Mouse (Mus musculus) left cerebral cortex, adult 6 months (tissue): ENCODE measurements around the gene Zfp146. TPM values are rescaled to one million over a fixed set of nuclear protein-coding genes. Genes with fewer than 3 reads are reported as not detected.

ENCODE experiments used
- long read RNA-seq, 2 experiments: library from polyadenylated mRNA; unstranded; transcript quantifications; one replicate each; pipeline ENCODE4 v2.0.0; 2019 to 2020
- polyA plus RNA-seq: library from polyadenylated mRNA; unstranded; fragments of <200 nt; fragmentation: Nextera tagmentation; gene quantifications from 2 replicates; pipeline ENCODE4 v1.2.3, GENCODE M21; 2021

The Zfp146 gene
- 3.5 and 6.3 TPM in 2 replicates for polyA plus RNA-seq
- long read RNA-seq, experiment 1, partial matches to known transcripts = 0 of 6 reads
- long read RNA-seq, experiment 1, other reads (novel, unspliced or antisense) = 2 of 6 reads
- long read RNA-seq, experiment 2, partial matches to known transcripts = 0 of 3 reads
- long read RNA-seq, experiment 2, other reads (novel, unspliced or antisense) = 1 of 3 reads

DNA sequence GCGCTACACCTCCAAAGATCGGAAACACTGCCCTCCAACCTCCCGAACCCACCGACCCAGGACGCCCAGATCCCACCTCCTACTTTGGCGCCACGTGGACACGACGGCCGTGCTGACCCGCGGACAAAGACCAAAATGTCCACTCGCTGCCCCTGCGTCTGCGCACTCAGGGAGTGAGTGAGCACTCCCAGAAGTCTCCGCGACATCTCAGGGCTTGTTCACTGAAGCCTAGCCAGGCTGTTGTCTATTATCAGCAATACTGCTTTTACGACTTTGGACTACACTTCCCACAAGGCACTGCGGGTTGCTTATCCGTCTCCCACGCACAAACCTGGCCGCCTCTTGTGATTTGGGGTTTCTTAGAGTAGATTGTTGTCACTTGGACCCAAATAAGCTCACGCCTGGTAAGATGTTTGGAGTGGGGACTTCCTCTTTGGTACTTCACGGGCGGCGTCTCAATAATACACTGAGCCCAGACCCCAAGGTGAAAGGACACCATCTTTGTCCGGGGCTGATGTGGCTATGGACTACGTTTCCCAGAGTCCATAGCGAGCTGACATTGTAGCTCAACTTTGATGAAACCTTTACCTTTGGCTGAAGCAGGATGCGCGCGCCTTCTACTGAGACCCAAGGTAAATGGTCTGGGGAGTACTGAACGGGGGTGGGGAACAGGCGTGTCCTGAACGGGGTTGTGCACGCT, at the start of gene Zfp146:
Gene Zfp146, minus strand, starts transcription at position 168 of the 700 bp plus-strand sequence.

DNA sequence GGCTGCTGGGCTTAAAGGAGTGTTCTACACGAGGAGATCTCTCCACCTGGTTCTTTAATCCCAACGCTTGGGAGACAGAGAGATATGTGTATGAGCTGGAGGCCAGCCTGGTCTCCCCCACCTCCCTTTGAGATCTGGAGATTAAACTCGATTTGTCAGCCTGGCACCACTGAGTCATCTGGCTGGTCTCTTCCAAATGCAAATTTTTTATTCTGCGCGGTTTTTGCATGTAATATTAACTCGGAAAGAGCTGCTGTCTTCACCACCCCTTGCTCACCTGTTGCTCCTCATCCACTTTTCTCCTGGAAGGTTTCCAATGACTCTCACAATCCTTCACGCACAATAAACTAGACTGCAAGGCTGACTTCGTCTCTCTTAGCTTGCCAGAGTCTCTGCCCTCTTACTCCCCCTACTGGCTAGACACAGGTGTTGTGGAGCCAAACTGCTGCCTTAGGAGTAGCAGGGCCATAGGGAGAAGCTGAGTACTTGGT, 29.0 kb upstream of the Zfp146 start, which contains the start of gene Capns1:
Gene Capns1, minus strand, starts transcription at position 331 of the 491 bp plus-strand sequence.

DNA sequence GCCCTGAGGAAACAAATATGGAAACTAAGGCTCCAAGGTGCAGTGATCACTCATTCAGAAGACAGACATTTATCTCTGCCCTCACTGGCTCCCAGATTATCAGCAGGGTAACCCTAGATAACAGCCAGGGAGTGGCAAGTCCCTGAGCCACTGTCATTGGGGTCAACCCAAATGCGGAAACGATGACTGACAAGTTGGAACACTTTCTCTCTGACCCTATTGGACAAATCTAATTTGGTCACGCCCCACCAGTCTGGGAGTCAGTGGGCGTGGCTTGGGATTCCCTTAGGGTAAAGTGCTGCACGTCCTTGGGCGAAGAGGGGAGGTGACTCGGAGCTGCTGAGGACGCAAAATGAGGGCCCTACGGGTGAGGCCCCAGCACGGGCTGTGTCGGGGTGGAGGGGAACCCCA, 14.3 kb upstream of the Zfp146 start, which contains the start of gene Cox7a1:
Gene Cox7a1, plus strand, starts transcription at position 266 of the 411 bp plus-strand sequence.

DNA sequence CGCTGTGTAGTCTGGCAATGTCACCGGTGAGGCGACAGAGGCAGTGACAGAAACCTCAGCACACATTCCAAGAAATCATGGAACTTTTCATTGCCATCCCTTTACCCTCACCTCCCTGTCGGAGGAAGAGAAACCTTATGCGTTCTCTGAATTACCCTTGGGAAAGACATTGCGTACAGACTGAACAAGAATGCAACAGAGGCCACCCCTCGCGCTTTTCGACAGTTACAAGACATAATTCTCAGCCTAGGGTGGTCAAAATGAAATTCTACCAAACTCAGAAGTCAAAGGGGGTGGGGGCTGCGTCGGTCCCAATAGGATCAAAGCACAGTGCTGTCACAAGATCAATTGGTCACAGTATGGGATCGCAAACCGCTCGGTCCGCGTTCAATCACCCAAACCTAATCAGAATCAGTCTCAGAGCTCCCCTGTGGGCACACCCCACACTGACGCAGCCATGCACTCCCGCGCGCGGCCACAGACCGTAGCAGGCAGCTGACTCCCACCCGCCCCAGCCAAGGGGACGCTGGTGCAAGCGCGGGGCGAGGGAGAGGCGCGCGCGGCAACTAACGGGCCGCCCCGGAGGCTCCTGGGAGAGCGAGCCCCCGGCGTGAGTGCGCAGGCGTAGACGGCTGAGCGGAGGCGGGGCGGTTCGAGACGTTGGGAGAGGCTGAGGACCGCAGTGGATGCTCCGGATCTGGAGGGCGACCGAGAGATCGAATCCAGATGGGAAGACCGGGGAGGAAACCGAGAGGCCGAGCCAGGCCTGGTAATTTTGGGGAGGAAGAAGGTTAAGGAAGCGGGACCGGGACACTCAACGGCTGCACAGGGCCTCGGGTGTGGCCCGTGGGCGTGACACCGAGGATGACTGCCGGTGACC, 48.0 kb downstream of the Zfp146 start, which contains the start of gene Zfp382:
Gene Zfp382, plus strand, starts transcription at position 635 of the 880 bp plus-strand sequence.

Other genes starting within 250 kb of the Zfp146 start
- gene Zfp74, start 215.7 kb downstream of the Zfp146 start, polyA plus RNA-seq = 7.3 and 10.7 TPM in 2 replicates
- gene Zfp568, start 185.8 kb downstream of the Zfp146 start, polyA plus RNA-seq = 0.28 and 0.87 TPM in 2 replicates
- 4.4 and 5.3 TPM in 2 replicates for gene Zfp14, start 118.4 kb downstream of the Zfp146 start, polyA plus RNA-seq
- 2.5 TPM in 2 replicates for gene Zfp82, start 96.8 kb downstream of the Zfp146 start, polyA plus RNA-seq
- gene Gm26920, start 79.3 kb downstream of the Zfp146 start, polyA plus RNA-seq = 0.59 and 0.85 TPM in 2 replicates
- 7.2 and 9.2 TPM in 2 replicates for gene Zfp566, start 79.2 kb downstream of the Zfp146 start, polyA plus RNA-seq
- gene Zfp260, start 75.0 kb downstream of the Zfp146 start, polyA plus RNA-seq = 52.2 and 70.6 TPM in 2 replicates
- gene Zfp382, start 47.8 kb downstream of the Zfp146 start, polyA plus RNA-seq = 6.5 and 10.3 TPM in 2 replicates
- gene Cox7a1, start 14.4 kb upstream of the Zfp146 start, polyA plus RNA-seq = 16.1 and 18.0 TPM in 2 replicates
- gene Capns1, start 29.1 kb upstream of the Zfp146 start, polyA plus RNA-seq = 33.9 and 42.1 TPM in 2 replicates
- 137 and 163 TPM in 2 replicates for gene Polr2i, start 62.2 kb upstream of the Zfp146 start, polyA plus RNA-seq
- 249 and 338 TPM in 2 replicates for gene Tbcb, start 62.5 kb upstream of the Zfp146 start, polyA plus RNA-seq
- gene Ovol3, start 66.0 kb upstream of the Zfp146 start, polyA plus RNA-seq = not detected in 2 replicates
- 0.15 and 0.24 TPM in 2 replicates for gene Thap8, start 110.3 kb upstream of the Zfp146 start, polyA plus RNA-seq
- 0.26 and 0.46 TPM in 2 replicates for gene Wdr62, start 110.7 kb upstream of the Zfp146 start, polyA plus RNA-seq
- 112 and 324 TPM in 2 replicates for gene Clip3, start 122.0 kb upstream of the Zfp146 start, polyA plus RNA-seq
- 144 and 154 TPM in 2 replicates for gene Alkbh6, start 139.0 kb upstream of the Zfp146 start, polyA plus RNA-seq
- 0.79 and 1.5 TPM in 2 replicates for gene Syne4, start 145.1 kb upstream of the Zfp146 start, polyA plus RNA-seq
- gene E130208F15Rik, start 152.0 kb upstream of the Zfp146 start, polyA plus RNA-seq = 4.9 TPM in 1 of 2 replicates, not detected in the other
- gene Sdhaf1, start 154.1 kb upstream of the Zfp146 start, polyA plus RNA-seq = 22.9 and 31.6 TPM in 2 replicates
- 4.3 and 5.7 TPM in 2 replicates for gene Lrfn3, start 193.0 kb upstream of the Zfp146 start, polyA plus RNA-seq
- 109 and 120 TPM in 2 replicates for gene Tyrobp, start 244.0 kb upstream of the Zfp146 start, polyA plus RNA-seq